Mouse (Mus musculus) ovary, postnatal 36 days (tissue): ENCODE measurements around the gene Slc5a2.
A peak's percentile ranks its signal among the peaks of the same experiment; 100 is the strongest.

Source experiments
- DNase-seq: peaks from one replicate; pipeline ENCODE4 v3.0.0; 2022; ENCODE audit warnings: low spot score, mixed read lengths

Slc5a2 gene

GRCm38 (mm10) chr7:128265411-128265810, at the start of gene Slc5a2:
TSS of gene Slc5a2 (plus strand) at chr7:128265657.
- DNase-seq, result no peak

DNA sequence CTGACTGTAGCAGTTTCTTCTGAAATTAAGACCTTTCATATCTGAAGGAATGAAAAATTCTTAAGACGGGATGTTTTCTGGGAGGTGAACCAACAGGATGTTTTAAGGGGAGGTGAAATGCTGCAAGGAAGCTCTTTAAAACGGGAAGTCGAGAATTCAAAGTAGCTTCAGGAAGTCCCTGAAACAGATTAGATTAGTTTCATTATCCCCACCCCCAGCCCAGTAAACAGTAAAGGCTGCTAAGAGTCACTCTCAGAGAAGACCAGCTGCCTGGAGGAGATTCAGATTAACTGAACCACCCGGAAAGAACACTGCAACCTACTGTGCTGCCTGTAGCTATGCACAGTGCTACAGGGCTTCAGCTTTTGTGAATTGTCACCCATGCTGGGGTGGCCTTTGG, 45.5 kb upstream of the Slc5a2 start:
- no peak for DNase-seq

GRCm38 (mm10) chr7:128220936-128221335, 44.5 kb upstream of the Slc5a2 start:
- no peak for DNase-seq

- DNase-seq, result no peak
Observed at GRCm38 (mm10) chr7:128231741-128232140, 33.7 kb upstream of the Slc5a2 start.

DNA sequence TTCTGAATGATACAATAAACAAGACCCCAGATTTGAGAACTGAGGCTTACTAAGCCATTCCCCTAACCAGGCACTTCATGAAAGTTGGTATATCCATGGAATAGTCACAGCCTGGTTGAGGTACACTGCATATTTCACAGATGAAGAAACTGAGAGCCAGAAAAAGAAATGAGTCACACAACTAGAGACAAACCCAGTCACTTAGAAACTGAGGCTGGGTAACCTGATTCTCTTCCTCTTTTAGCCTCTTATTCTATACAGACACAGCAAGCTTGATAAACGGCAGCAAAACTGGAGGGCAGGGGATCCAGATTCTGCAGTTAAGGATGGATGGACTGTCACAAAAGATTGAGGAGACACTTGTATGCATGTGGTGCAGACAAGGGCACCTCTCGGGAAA, 30.7 kb upstream of the Slc5a2 start:
- no peak for DNase-seq

- no peak for DNase-seq
Observed at GRCm38 (mm10) chr7:128235481-128235880, 30.0 kb upstream of the Slc5a2 start.

DNA sequence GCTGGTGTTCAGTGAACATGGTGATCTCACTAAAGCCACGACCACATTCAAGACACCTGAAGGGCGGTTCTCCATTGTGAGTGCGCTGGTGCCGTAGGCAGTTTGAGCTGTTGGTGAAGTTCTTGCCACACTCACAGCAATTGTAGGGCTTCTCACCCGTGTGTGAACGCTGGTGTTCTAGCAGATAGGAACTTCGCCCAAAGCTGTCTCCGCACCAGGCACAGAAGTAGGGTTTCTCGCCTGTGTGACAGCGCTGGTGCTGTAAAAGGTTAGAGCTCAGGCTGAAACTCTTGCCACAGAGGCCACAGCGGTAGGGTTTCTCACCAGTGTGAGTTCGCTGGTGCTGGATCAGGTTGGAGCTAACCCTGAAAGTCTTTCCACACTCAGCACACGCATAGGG, 29.0 kb upstream of the Slc5a2 start:
- no peak for DNase-seq

GRCm38 (mm10) chr7:128236856-128237592, 28.4 kb upstream of the Slc5a2 start, which contains the start of gene Armc5:
TSS of gene Armc5 (plus strand) at chr7:128237342.
- peak; percentile 86 for DNase-seq

GRCm38 (mm10) chr7:128237593-128237926, 27.9 kb upstream of the Slc5a2 start:
- no peak for DNase-seq

DNA sequence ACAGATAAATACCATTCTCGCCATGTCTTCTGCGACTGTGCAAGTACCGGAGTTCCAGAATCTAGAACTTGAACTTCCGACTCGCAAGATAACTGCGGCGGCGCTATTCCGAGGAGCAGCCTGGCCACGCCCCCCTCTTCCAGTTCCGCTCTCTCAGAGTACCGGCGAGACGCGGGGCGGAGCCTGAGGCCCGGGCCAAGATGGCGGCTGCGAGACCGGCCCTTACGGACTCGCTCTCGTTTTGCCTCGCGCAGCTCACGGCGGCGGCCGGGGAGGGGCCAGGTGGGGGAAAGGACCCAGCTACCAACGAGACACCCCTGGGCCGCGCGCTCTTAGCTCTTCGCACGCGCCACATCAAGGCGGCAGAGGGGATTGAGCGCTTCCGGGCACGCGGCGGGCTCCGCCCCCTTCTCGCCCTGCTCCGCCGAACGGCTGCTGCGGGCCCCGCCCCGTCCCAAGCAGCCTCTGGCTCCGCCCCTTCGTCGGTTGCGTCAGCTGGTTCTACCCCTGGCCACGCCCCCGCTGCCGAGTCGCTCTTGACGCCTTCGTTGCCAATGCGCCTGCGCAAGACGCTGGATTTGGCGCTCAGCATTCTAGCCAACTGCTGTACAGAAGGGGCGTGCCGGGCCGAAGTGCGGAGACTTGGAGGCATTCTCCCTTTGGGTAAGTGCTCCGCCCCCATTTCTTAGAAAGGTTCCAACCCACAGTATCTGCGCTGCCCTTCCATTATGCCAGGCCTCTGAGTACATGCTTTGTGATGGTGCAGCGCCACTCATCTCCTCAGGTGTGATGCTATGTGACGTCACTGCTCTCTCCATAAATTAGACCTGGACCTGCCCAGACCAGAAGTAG, 27.3 kb upstream of the Slc5a2 start, which contains the start of gene 9130023H24Rik:
9130023H24Rik (minus strand) TSS at position 105 of the 852 bp plus-strand sequence.
- peak; percentile 100 for DNase-seq

DNA sequence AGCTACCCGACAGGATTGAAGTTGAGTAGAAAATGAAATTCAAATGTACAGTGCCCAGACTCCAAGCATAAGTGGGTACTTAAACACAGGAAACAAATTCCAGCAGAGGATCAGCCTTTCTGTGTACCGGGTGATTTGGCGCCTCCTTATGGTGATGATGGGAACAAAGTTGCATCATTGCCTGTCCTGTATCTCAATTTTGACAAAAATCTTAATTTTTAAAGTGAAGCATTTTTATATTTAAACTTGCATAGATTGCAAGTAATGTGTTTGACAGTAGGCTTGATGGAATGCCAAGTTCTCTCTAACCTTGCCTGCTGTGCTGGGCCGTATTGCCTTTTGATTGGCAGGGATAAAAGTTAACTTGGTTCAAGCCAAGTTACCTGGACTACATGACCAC, 26.5 kb upstream of the Slc5a2 start:
- DNase-seq, result no peak

GRCm38 (mm10) chr7:128240131-128240784, 25.2 kb upstream of the Slc5a2 start:
- no peak for DNase-seq

GRCm38 (mm10) chr7:128242331-128242730, 23.1 kb upstream of the Slc5a2 start:
- DNase-seq, result no peak

DNA sequence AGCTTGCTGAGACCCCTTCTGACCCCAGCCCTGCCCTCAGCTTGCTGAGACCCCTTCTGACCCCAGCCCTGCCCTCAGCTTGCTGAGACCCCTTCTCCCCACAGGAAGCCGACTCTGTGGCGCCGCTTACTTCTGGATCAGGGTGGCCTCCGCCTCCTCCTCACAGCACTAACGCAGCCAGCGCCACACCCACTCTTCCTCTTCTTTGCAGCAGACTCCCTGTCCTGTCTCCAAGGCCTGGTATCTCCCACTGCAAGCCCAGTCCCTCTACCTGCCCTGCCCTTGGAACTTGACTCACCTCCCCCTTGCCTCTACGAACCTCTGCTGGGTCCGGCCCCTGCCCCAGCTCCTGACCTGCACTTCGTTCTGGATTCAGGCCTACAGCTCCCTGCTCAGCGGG, 21.5 kb upstream of the Slc5a2 start:
- no peak for DNase-seq

GRCm38 (mm10) chr7:128244410-128245025, 20.9 kb upstream of the Slc5a2 start:
- DNase-seq, result no peak

- no peak for DNase-seq
Observed at GRCm38 (mm10) chr7:128245547-128245946, 19.9 kb upstream of the Slc5a2 start.

- DNase-seq, result peak; percentile 67
Observed at GRCm38 (mm10) chr7:128246496-128247391, 18.7 kb upstream of the Slc5a2 start, which contains the start of gene Tgfb1i1. TSS of gene Tgfb1i1 (plus strand) at chr7:128246812.

DNA sequence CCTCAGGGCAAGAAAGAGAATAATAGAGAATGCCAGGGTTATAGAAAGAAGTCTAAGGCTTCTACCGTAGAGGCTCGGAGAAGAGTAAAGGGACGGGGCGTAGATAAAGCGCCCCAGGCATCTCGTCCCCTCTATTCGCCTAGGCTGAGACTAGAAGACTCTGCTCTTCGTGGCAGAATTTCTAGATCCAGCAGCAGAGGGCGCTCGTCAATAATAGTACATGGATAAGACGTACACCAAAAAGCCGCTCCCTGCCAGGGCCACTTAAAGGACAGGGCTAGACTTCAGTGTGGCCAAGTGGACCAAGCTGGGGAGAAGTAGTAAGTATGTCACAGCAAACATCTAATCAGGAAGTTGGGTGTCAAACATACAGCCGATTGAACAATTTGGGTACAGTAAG, 18.0 kb upstream of the Slc5a2 start:
- DNase-seq, result peak; percentile 81

GRCm38 (mm10) chr7:128248081-128249042, 17.1 kb upstream of the Slc5a2 start:
- DNase-seq, result no peak

- DNase-seq, result no peak
Observed at GRCm38 (mm10) chr7:128249998-128250397, 15.5 kb upstream of the Slc5a2 start.
